Comparison of ENCODE assay signal across 8 mouse cellular contexts in genomic region chr7:109114950-109115349, GRCm38 (mm10). TPM values are rescaled to one million over a fixed set of nuclear protein-coding genes. Genes with fewer than 3 reads are reported as not detected.
A peak's percentile ranks its signal among the peaks of the same experiment; 100 is the strongest.
DNase-seq lines count a peak whose midpoint lies in the region; ATAC-seq and TF ChIP-seq lines count a peak whose summit lies in the region.

No protein-coding gene starts in this region.

- H3K4me1 ChIP-seq in bone marrow, adult 2 months (ENCODE audit: control insufficient read depth, insufficient read depth, low read length), result peaks cover 1% of the 10 kb centered on the region; the same call in 1 of the 2 replicates
- peaks cover 12% of the 10 kb centered on the region for H3K4me1 ChIP-seq in hindbrain, embryonic 14.5 days (replicated peaks; ENCODE audit: control insufficient read depth, insufficient read depth, low read length)
- peaks cover 25% of the 10 kb centered on the region for H3K4me1 ChIP-seq in midbrain, embryonic 14.5 days (ENCODE audit: control insufficient read depth, insufficient read depth, low read length)

- WGBS in bone marrow, adult 2 months, result 24% methylated on average over 10 of the region's 10 CpGs
- WGBS in hindbrain, embryonic 14.5 days, result 11% methylated on average over 10 of the region's 10 CpGs
- 16% methylated on average over 10 of the region's 10 CpGs for WGBS in midbrain, embryonic 14.5 days

- H3K36me3 ChIP-seq in hindbrain, embryonic 14.5 days (replicated peaks; ENCODE audit: control insufficient read depth, insufficient read depth), result no peaks in the 10 kb centered on the region
- no peaks in the 10 kb centered on the region for H3K36me3 ChIP-seq in midbrain, embryonic 14.5 days (ENCODE audit: control insufficient read depth, insufficient read depth, low read length)

- no peak for TF ChIP-seq POLR2A in bone marrow, adult 2 months (IDR thresholded peaks at IDR 0.05; ENCODE audit: borderline replicate concordance, control insufficient read depth, low read depth, low read length)

- no peak for TF ChIP-seq CTCF in bone marrow, adult 2 months (IDR thresholded peaks at IDR 0.05; ENCODE audit: control insufficient read depth, insufficient read depth, low read length)

- DNase-seq in embryo, embryonic 11 days, result peak; percentile 49
- DNase-seq in hindbrain, embryonic 14.5 days (ENCODE audit: low spot score), result peak; percentile 56
- DNase-seq in midbrain, embryonic 14.5 days, result peak; percentile 81
- no peak for DNase-seq in cerebellum, adult 11-12 months
- DNase-seq in right cerebral cortex, postnatal 36 days (ENCODE audit: low spot score in 2 of 2), result no peak
- DNase-seq in urinary bladder, postnatal 36 days (ENCODE audit: low spot score in 2 of 2), result no peak

- no peak overlapping the region for H3K9ac ChIP-seq in hindbrain, embryonic 14.5 days
- H3K9ac ChIP-seq in midbrain, embryonic 14.5 days (replicated peaks; ENCODE audit: low read length), result no peak overlapping the region

- H3K4me2 ChIP-seq in hindbrain, embryonic 14.5 days (replicated peaks), result no peak overlapping the region; the same call in 1 of the 2 replicates
- no peak overlapping the region for H3K4me2 ChIP-seq in midbrain, embryonic 14.5 days (ENCODE audit: low read length)

- peak; percentile 74 for ATAC-seq in hindbrain, embryonic 14.5 days (ENCODE audit: low FRiP score)
- ATAC-seq in midbrain, embryonic 14.5 days (ENCODE audit: low FRiP score, low TSS enrichment), result peak; percentile 88
- no peak for ATAC-seq in granulocyte monocyte progenitor cell, adult 5-6 weeks (replicated peaks; ENCODE audit: poor library complexity, severe bottlenecking)

- H3K27me3 ChIP-seq in hindbrain, embryonic 14.5 days (ENCODE audit: control insufficient read depth, insufficient read depth, low read length), result no peaks in the 10 kb centered on the region
- H3K27me3 ChIP-seq in midbrain, embryonic 14.5 days (ENCODE audit: control insufficient read depth, insufficient read depth, low read length), result no peaks in the 10 kb centered on the region

- peak overlapping the region; percentile 47; the same call in 1 of the 2 replicates for H3K27ac ChIP-seq in bone marrow, adult 2 months (ENCODE audit: control insufficient read depth, insufficient read depth, low read depth, low read length, poor library complexity)
- peak overlapping the region; percentile 68 for H3K27ac ChIP-seq in hindbrain, embryonic 14.5 days
- H3K27ac ChIP-seq in midbrain, embryonic 14.5 days (replicated peaks; ENCODE audit: low read depth, low read length), result peak overlapping the region; percentile 68

- H3K4me3 ChIP-seq in bone marrow, adult 2 months (replicated peaks; ENCODE audit: control insufficient read depth, low read depth, low read length), result no peak overlapping the region
- no peak overlapping the region for H3K4me3 ChIP-seq in hindbrain, embryonic 14.5 days (replicated peaks; ENCODE audit: low read length)
- H3K4me3 ChIP-seq in midbrain, embryonic 14.5 days (replicated peaks; ENCODE audit: low read depth, low read length), result no peak overlapping the region

- no peaks in the 10 kb centered on the region for H3K9me3 ChIP-seq in hindbrain, embryonic 14.5 days (ENCODE audit: control insufficient read depth, low read length)
- no peaks in the 10 kb centered on the region for H3K9me3 ChIP-seq in midbrain, embryonic 14.5 days (ENCODE audit: control insufficient read depth, low read length)

RNA-seq across cellular contexts. Expression of gene Ric3, which starts 31.8 kb away (rescaled TPM):
- 2.4 TPM in 1 of 2 replicates, not detected in the other for polyA plus RNA-seq in bone marrow, adult 2 months (2011; ENCODE audit: insufficient read depth, insufficient read length, low replicate concordance, missing spikeins)
- 33.3 and 34.4 TPM in 2 replicates for polyA plus RNA-seq in hindbrain, embryonic 14.5 days (2014; fragmentation: Nextera tagmentation; extraction: Ambion mirVana)
- 33.6 and 36.1 TPM in 2 replicates for polyA plus RNA-seq in midbrain, embryonic 14.5 days (2014; fragmentation: Nextera tagmentation; extraction: Ambion mirVana)
- 0.56 and 1.1 TPM in 2 replicates for total RNA-seq in granulocyte monocyte progenitor cell, adult 5-6 weeks (2014; fragmentation: Nextera tagmentation)
- 0.62 and 2.8 TPM in 2 replicates for total RNA-seq in granulocyte monocyte progenitor cell, adult 5-6 weeks (2017)

Comparison
In these comparisons a context has a peak if more than half of its experiments do, and no peak if none do; other contexts are left out.
1. DNase-seq: peak in embryo, embryonic 11 days (single experiment), hindbrain, embryonic 14.5 days (single experiment) and midbrain, embryonic 14.5 days (single experiment); none in cerebellum, adult 11-12 months (single experiment), right cerebral cortex, postnatal 36 days (0 of 2) and urinary bladder, postnatal 36 days (0 of 2).
2. Peak in every context shown above with its lines, with median percentiles within 50 percentile points of each other: H3K27ac ChIP-seq.